Mouse (Mus musculus) ES-Bruce4 (cell line): ENCODE measurements around the gene 4632433K11Rik.

ENCODE experiments used
- CTCF ChIP-seq: IDR thresholded peaks from one replicate; pipeline ENCODE4 v1.8.1; 2011; ENCODE audit warnings: low read depth, low read length
- EP300 ChIP-seq: IDR thresholded peaks from 2 replicates; pipeline ENCODE4 v1.6.1; 2011; ENCODE audit warnings: low read depth, low read length; ENCODE audit not compliant: insufficient read depth
- POLR2A ChIP-seq: IDR thresholded peaks from one replicate; pipeline ENCODE4 v1.8.1; 2011; ENCODE audit warnings: low read length; ENCODE audit not compliant: insufficient read depth

GRCm38 (mm10) chr7:5060944-5061773 lies 27.2 kb downstream of the 4632433K11Rik start:
- TF ChIP-seq POLR2A (no peak), CTCF (peak; percentile 67), EP300 (peak; percentile 72; the same call in 1 of the 2 replicates)
